Mouse (Mus musculus): Measurements from ENCODE around the gene Ccdc69. TPM values are rescaled to one million over a fixed set of nuclear protein-coding genes. Genes with fewer than 3 reads are reported as not detected.
A peak's percentile ranks its signal among the peaks of the same experiment; 100 is the strongest.
"Not testable (repeated sequence)": the region's sequence is repeated elsewhere in the genome, so short reads cannot be mapped to it uniquely, and the experiment has no call there.

Ccdc69 gene
- polyA plus RNA-seq (2016; fragmentation: Nextera tagmentation; extraction: Ambion mirVana) = 0.25 TPM in 1 of 2 replicates, not detected in the other

GRCm38 (mm10) chr11:55077331-55078231 is at the start of gene Ccdc69:
Ccdc69 (minus strand) TSS chr11:55078131.
- H3K27ac ChIP-seq (replicated peaks) = no peak within 1 kb of the TSS
- H3K4me1 ChIP-seq = peaks cover 16% of the 10 kb centered on the region
- H3K36me3 ChIP-seq = no peaks in the 10 kb centered on the region
- peak; percentile 34; the same call in 1 of the 2 replicates for ATAC-seq (ENCODE audit: low FRiP score, low read depth)
- H3K4me3 ChIP-seq = peak within 1 kb of the TSS; percentile 46
- WGBS = 1% methylated on average over 50 of the region's 50 CpGs
- H3K4me2 ChIP-seq (replicated peaks) = peak within 1 kb of the TSS; percentile 92
- peak within 1 kb of the TSS; percentile 52 for H3K9ac ChIP-seq (replicated peaks)
- peaks cover 33% of the 10 kb centered on the region for H3K27me3 ChIP-seq
- H3K9me3 ChIP-seq = no peaks in the 10 kb centered on the region

DNA sequence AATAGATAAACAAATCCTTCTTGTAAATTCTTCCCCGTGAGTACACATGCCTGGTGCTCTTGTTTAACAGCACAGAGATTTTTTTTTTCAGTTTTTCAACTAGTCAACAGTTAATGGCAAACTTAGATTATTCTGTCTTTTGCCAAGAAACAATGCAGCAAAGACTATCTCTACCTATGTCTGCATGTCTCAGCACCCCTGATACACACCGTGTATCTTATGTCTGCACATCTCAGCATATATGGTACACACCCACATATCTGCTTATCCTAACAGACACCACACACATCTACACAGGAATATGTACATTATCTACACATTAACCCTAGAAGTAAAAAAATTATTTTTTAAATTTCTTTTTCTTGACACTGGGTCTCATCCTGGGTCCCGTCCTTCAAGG is 48.7 kb upstream of the Ccdc69 start:
- no peak for ATAC-seq (ENCODE audit: low FRiP score, low read depth)

GRCm38 (mm10) chr11:55121430-55121829 is 43.5 kb upstream of the Ccdc69 start:
- no peaks in the 10 kb centered on the region for H3K36me3 ChIP-seq
- no peak overlapping the region for H3K4me2 ChIP-seq (replicated peaks)
- no peaks in the 10 kb centered on the region for H3K27me3 ChIP-seq
- no peaks in the 10 kb centered on the region for H3K9me3 ChIP-seq
- H3K9ac ChIP-seq (replicated peaks) = no peak overlapping the region
- no peak overlapping the region for H3K27ac ChIP-seq (replicated peaks)
- no peak overlapping the region for H3K4me3 ChIP-seq
- H3K4me1 ChIP-seq = no peaks in the 10 kb centered on the region
- no peak for ATAC-seq (ENCODE audit: low FRiP score, low read depth)
- WGBS = 83% methylated on average over 1 of the region's 1 CpGs

More for the DNA sequence above, 48.7 kb upstream of the Ccdc69 start:
- Histone ChIP-seq H3K4me2 (replicated peaks) (no peak overlapping the region), H3K27ac (replicated peaks) (no peak overlapping the region), H3K27me3 (no peaks in the 10 kb centered on the region), H3K9ac (replicated peaks) (no peak overlapping the region), H3K4me1 (no peaks in the 10 kb centered on the region), H3K9me3 (no peaks in the 10 kb centered on the region), H3K4me3 (no peak overlapping the region), H3K36me3 (no peaks in the 10 kb centered on the region)
- 88% methylated on average over 3 of the region's 3 CpGs for WGBS

DNA sequence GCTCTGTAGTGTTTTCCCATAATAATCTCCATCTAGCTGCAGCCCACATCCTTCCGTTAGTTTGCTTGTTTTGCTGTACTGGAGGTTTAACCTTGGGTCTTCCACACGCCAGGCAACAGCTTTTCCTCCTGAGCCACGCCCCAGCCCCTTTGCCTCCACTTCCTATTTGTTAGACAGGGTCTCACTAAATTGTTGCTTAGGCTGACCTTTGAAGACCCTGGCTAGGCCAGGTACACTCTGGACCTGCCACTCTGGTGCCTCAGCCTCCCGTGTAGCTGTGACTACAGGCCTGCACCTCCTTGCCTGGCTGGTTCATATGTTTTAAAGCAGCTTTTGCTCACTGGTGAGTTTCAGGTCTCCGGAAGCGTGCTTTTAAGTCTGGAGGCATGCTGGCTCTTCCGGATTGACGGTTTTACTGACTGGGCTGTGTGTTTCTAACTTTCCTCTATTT is 42.9 kb upstream of the Ccdc69 start:
- Histone ChIP-seq H3K27me3 (no peaks in the 10 kb centered on the region), H3K9me3 (no peaks in the 10 kb centered on the region), H3K4me2 (replicated peaks) (no peak overlapping the region), H3K9ac (replicated peaks) (no peak overlapping the region), H3K36me3 (no peaks in the 10 kb centered on the region), H3K4me3 (no peak overlapping the region), H3K27ac (replicated peaks) (no peak overlapping the region), H3K4me1 (no peaks in the 10 kb centered on the region)
- 84% methylated on average over 8 of the region's 8 CpGs for WGBS
- ATAC-seq (ENCODE audit: low FRiP score, low read depth) = no peak

- H3K27me3 ChIP-seq = no peaks in the 10 kb centered on the region
- no peaks in the 10 kb centered on the region for H3K36me3 ChIP-seq
- H3K4me1 ChIP-seq = no peaks in the 10 kb centered on the region
- no peak overlapping the region for H3K27ac ChIP-seq (replicated peaks)
- ATAC-seq (ENCODE audit: low FRiP score, low read depth) = no peak
- no peak overlapping the region for H3K4me3 ChIP-seq
- H3K4me2 ChIP-seq (replicated peaks) = no peak overlapping the region
- no peaks in the 10 kb centered on the region for H3K9me3 ChIP-seq
- H3K9ac ChIP-seq (replicated peaks) = no peak overlapping the region
These were observed 42.3 kb upstream of the Ccdc69 start for GRCm38 (mm10) chr11:55120279-55120678.

DNA sequence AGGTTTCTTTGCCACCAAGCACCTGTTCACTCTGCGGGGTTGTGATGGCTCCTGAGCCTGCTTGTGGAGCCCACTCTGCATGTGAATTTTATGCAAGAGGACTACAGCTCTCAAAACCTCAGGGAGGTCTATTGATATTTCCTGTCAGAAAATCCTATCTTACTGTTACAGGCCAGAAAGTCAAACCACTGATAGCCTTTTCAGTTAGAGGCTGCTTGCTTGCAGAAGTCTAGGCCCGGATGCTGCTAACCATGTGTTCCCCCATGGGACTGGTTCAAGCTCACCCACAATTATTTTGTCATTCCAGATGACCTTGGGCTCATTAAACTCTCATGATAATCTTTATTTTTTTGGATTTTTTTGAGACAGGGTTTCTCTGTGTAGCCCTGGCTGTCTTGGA is 39.1 kb upstream of the Ccdc69 start:
- H3K27me3 ChIP-seq = no peaks in the 10 kb centered on the region
- ATAC-seq (ENCODE audit: low FRiP score, low read depth) = no peak
- no peak overlapping the region for H3K27ac ChIP-seq (replicated peaks)
- no peak overlapping the region for H3K4me3 ChIP-seq
- WGBS = 85% methylated on average over 2 of the region's 2 CpGs
- H3K4me1 ChIP-seq = no peaks in the 10 kb centered on the region
- H3K36me3 ChIP-seq = no peaks in the 10 kb centered on the region
- no peak overlapping the region for H3K9ac ChIP-seq (replicated peaks)
- no peaks in the 10 kb centered on the region for H3K9me3 ChIP-seq
- H3K4me2 ChIP-seq (replicated peaks) = no peak overlapping the region

DNA sequence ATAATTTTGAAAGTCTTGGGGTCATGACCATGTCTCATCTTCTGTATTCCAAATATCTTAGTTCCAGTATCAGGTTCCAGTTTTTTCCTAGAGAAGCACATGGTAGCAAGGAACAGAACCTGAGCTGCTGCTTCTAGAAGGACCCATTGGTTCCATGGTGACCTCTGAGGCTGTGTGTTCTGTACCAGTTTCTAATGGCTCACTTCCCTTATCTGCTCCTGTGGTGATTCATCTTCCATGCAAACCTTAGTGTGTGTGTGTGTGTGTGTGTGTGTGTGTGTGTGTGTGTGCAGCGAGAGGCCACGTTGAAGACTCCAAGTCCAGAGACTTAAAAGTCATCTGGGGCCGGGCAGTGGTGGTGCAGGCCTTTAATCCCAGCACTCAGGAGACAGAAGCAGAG is 38.1 kb upstream of the Ccdc69 start:
- ATAC-seq (ENCODE audit: low FRiP score, low read depth) = no peak
- H3K4me1 ChIP-seq = no peaks in the 10 kb centered on the region
- H3K9ac ChIP-seq (replicated peaks) = no peak overlapping the region

GRCm38 (mm10) chr11:55114291-55114690 is 36.4 kb upstream of the Ccdc69 start:
- Histone ChIP-seq H3K4me1 (no peaks in the 10 kb centered on the region), H3K4me2 (replicated peaks) (no peak overlapping the region), H3K9ac (replicated peaks) (no peak overlapping the region), H3K9me3 (no peaks in the 10 kb centered on the region), H3K27ac (replicated peaks) (no peak overlapping the region), H3K27me3 (no peaks in the 10 kb centered on the region), H3K36me3 (peaks cover 6% of the 10 kb centered on the region), H3K4me3 (no peak overlapping the region)
- WGBS = 83% methylated on average over 2 of the region's 2 CpGs
- no peak for ATAC-seq (ENCODE audit: low FRiP score, low read depth)

More for the DNA sequence above, 38.1 kb upstream of the Ccdc69 start:
- H3K4me2 ChIP-seq (replicated peaks) = no peak overlapping the region
- H3K27me3 ChIP-seq = no peaks in the 10 kb centered on the region
- no peaks in the 10 kb centered on the region for H3K9me3 ChIP-seq
- 98% methylated on average over 3 of the region's 3 CpGs for WGBS
- H3K36me3 ChIP-seq = no peaks in the 10 kb centered on the region
- H3K27ac ChIP-seq (replicated peaks) = no peak overlapping the region
- no peak overlapping the region for H3K4me3 ChIP-seq

GRCm38 (mm10) chr11:55113861-55114250 is 35.9 kb upstream of the Ccdc69 start:
- not testable (repeated sequence) for ATAC-seq (ENCODE audit: low FRiP score, low read depth)

DNA sequence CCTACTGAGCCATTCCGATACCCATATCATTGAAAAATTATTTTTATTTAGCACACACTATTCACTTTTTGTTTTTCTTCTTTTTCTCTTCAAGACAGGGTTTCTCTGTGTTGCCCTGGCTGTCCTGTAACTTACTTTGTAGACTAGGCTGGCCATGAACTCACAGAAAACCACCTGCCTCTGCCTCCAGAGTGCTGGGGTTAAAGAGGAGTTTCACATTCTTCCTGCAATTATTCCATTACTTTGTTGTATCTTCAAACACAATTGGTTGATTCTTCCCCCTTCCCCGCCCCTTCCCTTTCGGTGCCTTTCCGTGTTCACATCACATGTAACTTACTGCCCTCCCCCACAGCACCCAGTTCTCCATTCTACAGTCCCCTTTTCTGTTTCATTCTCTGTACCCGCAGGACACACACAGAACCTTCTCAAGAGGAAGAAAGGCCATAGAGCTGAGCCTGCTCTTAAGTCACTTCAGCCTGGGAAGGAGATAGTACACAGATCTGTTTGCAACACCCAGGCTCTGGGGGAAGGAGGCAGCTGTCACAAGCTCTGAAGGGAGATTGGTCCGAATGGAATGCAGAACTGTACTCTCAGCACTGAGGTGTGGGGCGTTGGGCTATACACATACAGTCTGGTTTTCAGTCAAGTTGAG is 35.4 kb upstream of the Ccdc69 start:
- Histone ChIP-seq H3K27me3 (no peaks in the 10 kb centered on the region), H3K36me3 (peaks cover 6% of the 10 kb centered on the region), H3K9ac (replicated peaks) (no peak overlapping the region), H3K4me1 (no peaks in the 10 kb centered on the region), H3K4me2 (replicated peaks) (no peak overlapping the region), H3K27ac (replicated peaks) (no peak overlapping the region), H3K4me3 (no peak overlapping the region), H3K9me3 (no peaks in the 10 kb centered on the region)
- 70% methylated on average over 7 of the region's 7 CpGs for WGBS
- ATAC-seq (ENCODE audit: low FRiP score, low read depth) = no peak

More at GRCm38 (mm10) chr11:55113861-55114250, 35.9 kb upstream of the Ccdc69 start:
- not testable (repeated sequence) for H3K27ac ChIP-seq (replicated peaks); H3K4me3 ChIP-seq; H3K9ac ChIP-seq (replicated peaks); H3K4me2 ChIP-seq (replicated peaks); H3K27me3 ChIP-seq; H3K36me3 ChIP-seq; H3K4me1 ChIP-seq; H3K9me3 ChIP-seq
- 54% methylated on average over 4 of the region's 4 CpGs for WGBS

GRCm38 (mm10) chr11:55110566-55111169 is 32.7 kb upstream of the Ccdc69 start:
- Histone ChIP-seq H3K4me3 (no peak overlapping the region), H3K27ac (replicated peaks) (no peak overlapping the region), H3K4me2 (replicated peaks) (no peak overlapping the region), H3K9ac (replicated peaks) (no peak overlapping the region), H3K9me3 (no peaks in the 10 kb centered on the region), H3K27me3 (no peaks in the 10 kb centered on the region), H3K4me1 (no peaks in the 10 kb centered on the region), H3K36me3 (peaks cover 6% of the 10 kb centered on the region)
- WGBS = 81% methylated on average over 7 of the region's 7 CpGs
- no peak for ATAC-seq (ENCODE audit: low FRiP score, low read depth)

All from midbrain, embryonic 12.5 days (tissue).